Mouse (Mus musculus): ENCODE results near the gene Cryl1.

The Cryl1 gene

GRCm38 (mm10) chr14:57316662-57317600 lies 81.4 kb downstream of the Cryl1 start:
- DNase-seq (ENCODE audit: low spot score): no peak

- DNase-seq (ENCODE audit: low spot score): no peak
Measured at GRCm38 (mm10) chr14:57315976-57316375, 82.4 kb downstream of the Cryl1 start.

DNA sequence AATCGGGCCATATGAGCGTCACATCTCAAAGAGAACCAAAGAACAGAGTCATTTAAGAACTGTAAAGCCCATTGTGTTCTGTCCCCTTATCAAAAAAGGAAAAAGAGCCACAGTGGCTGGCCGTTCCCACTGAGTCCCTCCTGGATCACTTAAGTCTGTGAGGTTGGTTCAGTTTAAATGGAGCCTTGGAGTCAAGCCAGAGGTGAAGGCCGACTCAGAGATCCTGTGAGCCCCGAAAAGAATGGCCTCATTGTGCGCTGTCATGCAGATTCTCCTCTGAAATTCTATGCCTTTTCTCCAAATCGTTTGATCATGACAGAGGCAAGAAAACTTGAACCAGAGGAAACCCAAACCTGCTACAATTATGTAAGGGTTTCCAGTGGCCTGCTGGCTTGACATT lies 82.8 kb downstream of the Cryl1 start:
- DNase-seq (ENCODE audit: low spot score): no peak

DNA sequence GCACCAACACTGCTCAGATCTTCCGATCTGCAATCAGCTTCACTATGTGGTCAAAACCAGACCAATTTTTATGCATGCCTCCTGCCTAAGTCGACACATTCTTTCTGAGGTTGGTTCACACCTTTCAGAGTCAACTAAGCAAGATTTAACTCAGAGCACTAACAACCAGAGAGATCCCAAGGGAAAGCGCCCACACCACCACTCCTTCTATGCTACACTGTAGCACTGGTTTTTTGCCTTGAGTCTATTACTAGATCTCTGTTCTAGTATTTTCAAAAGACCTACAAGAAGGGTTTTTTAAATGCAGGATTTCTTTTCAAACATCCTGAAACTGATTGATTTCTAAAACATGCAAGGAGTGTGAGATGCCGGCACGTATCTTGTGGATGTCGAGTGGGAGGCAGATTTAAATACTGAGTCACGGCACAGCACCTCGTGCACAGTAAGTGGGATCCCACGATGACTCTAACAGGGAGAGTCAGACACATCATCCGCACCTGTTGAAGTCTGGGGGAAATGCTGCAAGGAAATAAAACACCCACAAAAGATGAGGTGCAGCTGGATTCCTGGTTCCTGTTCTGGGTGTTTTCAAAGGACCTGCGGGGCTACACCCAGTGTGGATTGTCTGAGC lies 96.6 kb downstream of the Cryl1 start:
- no peak for DNase-seq (ENCODE audit: low spot score)

DNA sequence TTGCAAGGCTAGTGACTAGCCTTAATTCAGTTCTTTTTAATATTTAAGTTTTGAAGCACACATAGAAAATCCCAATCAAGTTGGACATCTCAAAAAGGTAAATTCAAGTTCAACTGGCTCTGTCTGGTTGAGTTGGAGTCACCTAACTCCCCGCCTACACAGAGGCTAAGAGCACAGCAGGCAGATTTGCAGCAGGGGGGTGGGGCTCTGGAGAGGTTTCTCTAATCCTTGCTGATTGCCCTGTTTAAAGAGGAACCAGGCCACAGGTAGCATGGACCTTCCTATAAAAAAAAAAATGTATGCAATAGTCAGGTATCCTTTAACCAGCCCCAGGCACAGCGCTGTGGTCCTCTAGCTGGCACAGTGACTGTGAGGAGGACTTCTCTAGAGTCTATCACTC lies 97.8 kb downstream of the Cryl1 start:
- no peak for DNase-seq (ENCODE audit: low spot score)

- no peak for DNase-seq (ENCODE audit: low spot score)
Measured at GRCm38 (mm10) chr14:57297672-57298071, 100.7 kb downstream of the Cryl1 start.

DNA sequence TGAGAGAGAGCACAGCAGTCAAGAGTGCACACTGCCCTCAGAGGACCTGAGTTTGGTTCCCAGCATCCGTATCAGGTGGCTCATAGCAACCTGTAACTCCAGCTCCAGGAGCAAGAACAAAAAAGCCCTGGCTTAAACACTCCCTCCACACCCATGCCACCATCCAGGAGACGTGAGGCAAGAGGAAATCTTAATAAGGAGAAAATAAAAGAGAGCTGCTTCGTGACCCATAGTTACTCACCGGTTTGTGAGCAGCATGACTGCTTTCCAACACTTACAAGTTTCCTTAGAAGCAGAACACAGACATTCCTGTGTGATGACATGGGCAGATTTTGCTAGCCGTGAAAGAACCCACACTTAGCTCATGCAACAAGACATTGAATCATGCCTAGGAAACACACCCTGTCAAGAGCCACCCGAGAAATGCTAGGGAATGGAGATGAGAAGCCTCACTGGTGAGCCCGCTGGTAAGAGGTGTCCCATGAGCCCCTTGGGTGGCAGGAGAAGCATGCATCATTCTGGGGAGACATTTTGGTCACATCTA lies 106.9 kb downstream of the Cryl1 start:
- DNase-seq (ENCODE audit: low spot score): no peak

DNA sequence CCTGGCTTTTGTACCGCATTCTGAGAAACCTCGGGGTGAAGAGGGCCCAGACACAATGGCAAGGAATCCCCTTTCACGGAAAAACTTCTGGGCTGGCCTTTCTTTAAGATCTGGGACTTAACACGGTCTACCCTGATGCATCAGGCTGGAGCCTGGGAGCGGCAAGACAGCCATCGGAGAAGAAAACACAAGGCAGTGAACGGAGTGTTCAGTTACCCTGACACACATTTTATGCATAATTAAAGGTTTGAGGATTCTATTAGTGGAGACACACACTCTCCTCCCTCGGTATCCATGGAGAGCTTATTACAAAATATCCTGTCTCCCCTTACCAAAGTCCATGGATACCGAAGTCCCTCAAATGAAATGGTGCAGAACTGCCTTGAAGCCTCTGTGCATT lies 109.2 kb downstream of the Cryl1 start:
- no peak for DNase-seq (ENCODE audit: low spot score)

DNA sequence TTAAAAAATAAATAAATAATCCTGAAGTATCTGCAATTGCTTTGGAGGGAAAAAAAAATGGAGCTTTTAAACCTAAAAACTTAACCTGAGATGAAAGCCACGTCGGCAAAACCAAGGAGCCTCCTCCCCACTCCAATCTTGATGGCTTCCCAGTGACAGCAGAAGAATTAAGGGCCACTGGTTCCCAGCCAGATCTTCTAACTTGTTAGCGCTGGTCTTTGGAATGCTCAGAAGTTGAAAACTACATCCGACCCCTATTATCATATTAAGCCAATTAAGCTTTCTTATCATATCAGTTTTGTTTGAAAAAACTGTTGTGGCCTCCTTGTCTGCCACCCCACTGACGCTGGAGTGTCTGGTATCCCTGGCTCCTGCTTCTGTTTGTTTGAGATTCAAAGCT lies 114.5 kb downstream of the Cryl1 start:
- no peak for DNase-seq (ENCODE audit: low spot score)

GRCm38 (mm10) chr14:57282591-57282990 lies 115.7 kb downstream of the Cryl1 start:
- DNase-seq (ENCODE audit: low spot score): no peak

GRCm38 (mm10) chr14:57280835-57281234 lies 117.5 kb downstream of the Cryl1 start:
- DNase-seq (ENCODE audit: low spot score): no peak

DNA sequence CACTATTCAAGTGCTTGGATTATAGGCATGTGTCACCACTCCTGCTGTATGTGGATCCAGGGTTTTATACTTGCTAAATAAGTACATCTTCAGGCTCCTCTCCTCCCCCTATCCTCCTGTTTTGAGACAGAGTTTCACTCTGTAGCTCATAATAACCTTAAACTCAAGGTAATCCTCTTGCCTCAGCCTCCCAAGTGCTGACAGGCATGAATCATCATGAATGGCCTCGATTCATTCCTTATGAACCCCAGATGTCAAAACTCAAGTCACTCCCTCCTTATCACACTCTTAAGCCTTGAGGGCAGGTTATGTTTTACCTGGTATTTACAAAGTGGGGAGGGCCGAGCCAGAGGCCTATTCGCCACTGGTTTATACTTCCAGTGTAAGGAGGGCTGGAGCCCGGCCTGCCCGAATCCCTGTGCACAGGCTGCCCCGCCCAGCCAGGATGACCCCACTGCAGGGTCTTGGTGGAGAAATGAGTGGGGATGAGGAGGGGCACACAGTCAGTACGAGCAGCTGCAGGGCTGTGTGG lies 121.8 kb downstream of the Cryl1 start:
- no peak for DNase-seq (ENCODE audit: low spot score)

- no peak for DNase-seq (ENCODE audit: low spot score)
Measured at GRCm38 (mm10) chr14:57272341-57272740, 126.0 kb downstream of the Cryl1 start.

GRCm38 (mm10) chr14:57271861-57272260 lies 126.5 kb downstream of the Cryl1 start:
- no peak for DNase-seq (ENCODE audit: low spot score)

DNA sequence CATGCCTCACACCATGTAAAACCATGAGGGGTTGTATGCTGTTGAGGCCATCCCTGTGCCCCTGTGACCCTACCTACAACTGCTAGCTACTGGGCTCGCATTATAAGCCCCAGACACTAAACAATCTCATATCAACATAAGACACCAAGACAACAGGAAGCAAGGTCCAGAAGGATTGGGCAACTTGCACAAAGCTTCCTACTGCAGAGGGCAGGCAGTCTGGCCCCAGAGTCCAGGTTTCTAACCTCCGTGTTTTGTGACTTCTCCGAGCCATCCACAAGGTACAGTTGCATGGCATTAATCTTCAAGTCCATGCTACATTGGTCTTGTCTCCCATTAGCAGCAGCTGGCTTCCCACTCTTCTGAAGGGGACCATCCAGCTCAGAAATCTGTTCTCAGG lies 129.4 kb downstream of the Cryl1 start:
- no peak for DNase-seq (ENCODE audit: low spot score)

- no peak for DNase-seq (ENCODE audit: low spot score)
Measured at GRCm38 (mm10) chr14:57268344-57268743, 130.0 kb downstream of the Cryl1 start.

- no peak for DNase-seq (ENCODE audit: low spot score)
Measured at GRCm38 (mm10) chr14:57263943-57264342, 134.4 kb downstream of the Cryl1 start.

DNA sequence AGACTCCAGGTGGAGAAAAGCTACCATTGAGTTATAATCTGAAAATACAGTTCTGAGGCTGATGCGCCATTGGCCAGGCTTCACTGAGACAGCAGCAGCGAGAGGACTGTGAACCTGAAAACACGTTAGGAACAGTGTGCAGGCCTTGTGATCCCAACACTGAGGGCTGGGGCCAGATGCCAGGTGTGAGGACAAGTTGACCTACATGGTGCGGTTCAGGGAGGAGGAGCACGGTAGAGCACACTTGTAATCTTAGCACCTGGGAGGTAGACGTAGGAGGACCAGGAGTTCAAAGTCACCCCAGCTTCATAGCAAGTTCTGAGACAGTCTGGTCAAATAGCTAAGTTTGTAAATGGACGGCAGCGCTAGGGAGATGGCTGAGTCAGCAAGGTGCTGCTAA lies 139.0 kb downstream of the Cryl1 start:
- DNase-seq (ENCODE audit: low spot score): no peak

GRCm38 (mm10) chr14:57248661-57249060 lies 149.7 kb downstream of the Cryl1 start:
- no peak for DNase-seq (ENCODE audit: low spot score)

- no peak for DNase-seq (ENCODE audit: low spot score)
Measured at GRCm38 (mm10) chr14:57246575-57246974, 151.8 kb downstream of the Cryl1 start.

- DNase-seq (ENCODE audit: low spot score): no peak
Measured at GRCm38 (mm10) chr14:57242978-57243377, 155.4 kb downstream of the Cryl1 start.

- no peak for DNase-seq (ENCODE audit: low spot score)
Measured at GRCm38 (mm10) chr14:57235276-57235675, 163.1 kb downstream of the Cryl1 start.

GRCm38 (mm10) chr14:57234711-57235110 lies 163.6 kb downstream of the Cryl1 start:
- no peak for DNase-seq (ENCODE audit: low spot score)
